Mouse (Mus musculus) ES-Bruce4 (cell line): ENCODE results near the gene Rps18. TPM values are rescaled to one million over a fixed set of nuclear protein-coding genes. Genes with fewer than 3 reads are reported as not detected.

Source experiments
- H3K27ac ChIP-seq: 2 replicates; pipeline ENCODE4 v1.5.1; 2012; ENCODE audit warnings: low read length, inconsistent platforms; ENCODE audit not compliant: insufficient read depth
- H3K27me3 ChIP-seq: 2 replicates; pipeline ENCODE4 v1.6.1; 2012; ENCODE audit warnings: mild to moderate bottlenecking, low read length, inconsistent platforms; ENCODE audit not compliant: control insufficient read depth, poor library complexity, insufficient read depth, severe bottlenecking
- H3K36me3 ChIP-seq: 2 replicates; pipeline ENCODE4 v1.6.1; 2012; ENCODE audit warnings: inconsistent platforms, mild to moderate bottlenecking, low read length, moderate library complexity; ENCODE audit not compliant: control insufficient read depth, poor library complexity, insufficient read depth, severe bottlenecking
- H3K4me1 ChIP-seq: one replicate; pipeline ENCODE4 v1.8.1; 2011; ENCODE audit warnings: low read length; ENCODE audit not compliant: control insufficient read depth, insufficient read depth
- H3K4me3 ChIP-seq: 2 replicates; pipeline ENCODE4 v1.5.1; 2011; ENCODE audit warnings: low read depth, mild to moderate bottlenecking, low read length
- H3K9ac ChIP-seq: 2 replicates; pipeline ENCODE4 v1.6.1; 2012; ENCODE audit warnings: low read depth, mild to moderate bottlenecking, inconsistent platforms; ENCODE audit not compliant: poor library complexity, severe bottlenecking
- H3K9me3 ChIP-seq: replicated peaks from 2 replicates; pipeline ENCODE4 v1.6.1; 2012; ENCODE audit warnings: mild to moderate bottlenecking, low read length, inconsistent platforms; ENCODE audit not compliant: control insufficient read depth, poor library complexity, insufficient read depth, severe bottlenecking
- CTCF ChIP-seq: IDR thresholded peaks from one replicate; pipeline ENCODE4 v1.8.1; 2011; ENCODE audit warnings: low read depth, low read length
- EP300 ChIP-seq: IDR thresholded peaks from 2 replicates; pipeline ENCODE4 v1.6.1; 2011; ENCODE audit warnings: low read depth, low read length; ENCODE audit not compliant: insufficient read depth
- POLR2A ChIP-seq: IDR thresholded peaks from one replicate; pipeline ENCODE4 v1.8.1; 2011; ENCODE audit warnings: low read length; ENCODE audit not compliant: insufficient read depth
- polyA plus RNA-seq: library from polyadenylated mRNA; stranded (reverse); fragments of >200 nt; gene quantifications from 2 replicates; pipeline ENCODE4 v1.2.4, GENCODE M21; 2011; ENCODE audit warnings: low read depth; ENCODE audit not compliant: missing spikeins, insufficient read depth, insufficient read length

Rps18 gene
- polyA plus RNA-seq, 1 experiment, result 2,174 TPM

DNA sequence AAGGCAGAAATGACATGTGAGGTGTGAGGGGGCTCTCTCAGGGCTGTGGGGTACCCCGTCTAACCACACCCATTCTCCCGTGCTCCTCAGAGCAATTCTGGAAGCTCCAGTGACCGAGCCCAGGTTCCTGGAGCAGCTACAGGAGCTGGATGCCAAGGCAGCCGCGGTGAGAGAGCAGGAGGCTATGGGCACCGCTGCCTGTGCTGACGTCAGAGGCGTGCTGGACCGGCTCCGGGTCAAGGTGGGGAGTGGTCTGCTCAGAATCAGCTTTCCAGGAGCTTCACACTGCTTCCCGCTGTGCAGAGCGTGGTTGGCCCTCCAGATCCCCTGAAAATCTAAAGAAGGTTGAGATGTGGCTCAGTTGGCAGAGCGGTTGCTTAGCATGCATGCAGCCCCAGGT lies 3.3 kb upstream of the Rps18 start:
- Histone ChIP-seq H3K36me3 (peaks cover 11% of the 10 kb centered on the region), H3K9ac (no peak overlapping the region), H3K27ac (no peak overlapping the region), H3K9me3 (no peaks in the 10 kb centered on the region), H3K27me3 (no peaks in the 10 kb centered on the region), H3K4me3 (no peak overlapping the region), H3K4me1 (no peaks in the 10 kb centered on the region)
- TF ChIP-seq CTCF, result no peak
- TF ChIP-seq EP300, result no peak
- no peak for TF ChIP-seq POLR2A

DNA sequence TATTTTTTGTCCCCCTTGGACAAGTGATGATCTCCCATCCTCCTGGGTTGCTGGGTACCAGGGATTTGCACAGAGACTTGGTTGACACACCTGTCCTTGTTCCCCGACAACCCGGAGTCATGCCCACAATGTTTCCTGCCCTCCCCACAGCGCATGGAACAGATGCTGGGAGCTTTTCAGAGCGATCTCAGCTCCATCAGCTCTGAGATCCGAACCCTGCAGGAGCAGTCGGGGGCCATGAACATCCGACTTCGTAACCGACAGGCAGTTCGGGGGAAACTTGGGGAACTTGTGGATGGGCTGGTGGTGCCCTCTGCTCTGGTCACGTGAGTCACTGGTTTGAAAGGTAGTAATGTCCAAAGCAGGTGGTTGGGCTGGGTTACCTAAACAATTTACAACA lies 2.6 kb upstream of the Rps18 start:
- Histone ChIP-seq H3K4me1 (no peaks in the 10 kb centered on the region), H3K9me3 (no peaks in the 10 kb centered on the region), H3K4me3 (no peak overlapping the region), H3K9ac (no peak overlapping the region), H3K36me3 (peaks cover 17% of the 10 kb centered on the region), H3K27me3 (no peaks in the 10 kb centered on the region), H3K27ac (no peak overlapping the region)
- TF ChIP-seq EP300 (no peak), POLR2A (no peak), CTCF (no peak)

GRCm38 (mm10) chr17:33957493-33957892 lies 1.7 kb upstream of the Rps18 start:
- H3K27ac ChIP-seq, result no peak overlapping the region
- no peaks in the 10 kb centered on the region for H3K27me3 ChIP-seq
- H3K4me3 ChIP-seq, result no peak overlapping the region
- H3K9ac ChIP-seq, result no peak overlapping the region
- H3K4me1 ChIP-seq, result no peaks in the 10 kb centered on the region
- TF ChIP-seq CTCF (no peak), EP300 (no peak), POLR2A (no peak)
- H3K9me3 ChIP-seq, result no peaks in the 10 kb centered on the region
- peaks cover 27% of the 10 kb centered on the region for H3K36me3 ChIP-seq

DNA sequence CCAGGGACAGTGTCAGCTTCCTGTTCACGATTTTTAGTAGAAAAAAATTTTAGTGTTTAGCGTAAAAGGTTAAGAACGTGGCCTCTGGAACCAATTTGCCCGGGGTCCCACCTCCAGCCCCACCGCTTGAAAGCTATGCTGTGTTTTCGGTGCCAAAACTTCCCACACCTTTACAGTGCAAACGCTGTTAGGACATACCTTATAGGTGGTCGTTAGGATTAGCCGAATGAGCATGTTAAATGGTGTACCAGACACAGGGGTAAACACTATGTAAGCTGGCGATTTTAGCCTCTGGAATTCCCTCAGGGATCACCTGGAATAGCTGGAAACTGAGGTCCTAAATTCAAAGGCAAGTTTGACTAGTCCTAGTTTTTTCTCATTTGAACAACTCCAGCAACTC lies 535 bp upstream of the Rps18 start:
- no peaks in the 10 kb centered on the region for H3K9me3 ChIP-seq
- peak overlapping the region; percentile 85 for H3K4me3 ChIP-seq
- no peak overlapping the region for H3K27ac ChIP-seq
- H3K4me1 ChIP-seq, result no peaks in the 10 kb centered on the region
- H3K36me3 ChIP-seq, result peaks cover 34% of the 10 kb centered on the region
- H3K9ac ChIP-seq, result peak overlapping the region; percentile 65
- TF ChIP-seq EP300 (no peak), POLR2A (no peak), CTCF (no peak)
- H3K27me3 ChIP-seq, result no peaks in the 10 kb centered on the region

- H3K4me1 ChIP-seq, result no peaks in the 10 kb centered on the region
- no peaks in the 10 kb centered on the region for H3K9me3 ChIP-seq
Measured at GRCm38 (mm10) chr17:33954646-33955554, 901 bp downstream of the Rps18 start.

DNA sequence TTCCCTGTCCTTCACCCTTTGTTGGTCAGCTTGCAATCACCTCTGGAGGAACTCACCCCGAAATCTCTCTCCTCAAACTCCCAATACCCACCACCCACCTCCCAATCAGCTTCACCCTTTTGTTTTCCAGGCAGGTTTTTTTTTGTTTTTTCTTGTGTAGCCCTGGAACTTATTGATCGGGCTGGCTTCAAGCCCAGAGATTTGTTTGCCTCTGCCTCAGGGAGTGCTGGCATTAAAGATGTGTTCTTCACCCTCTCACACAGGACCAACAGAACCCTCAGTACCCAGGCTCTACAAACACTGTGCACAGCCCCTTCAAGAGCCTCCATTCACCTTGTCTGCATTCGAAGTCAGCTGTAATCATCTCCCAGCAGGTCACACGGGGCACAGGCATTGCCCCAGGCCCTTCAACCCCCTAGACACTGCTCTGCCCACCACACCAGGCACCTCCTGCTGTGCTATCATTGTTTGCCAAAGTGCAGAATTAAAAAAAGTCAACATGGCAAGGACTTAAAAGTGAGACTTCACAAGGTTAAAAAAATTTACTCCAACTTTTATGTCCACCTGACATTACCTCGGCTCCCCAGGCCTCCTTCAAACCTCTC lies 1.7 kb downstream of the Rps18 start:
- peak overlapping the region; percentile 87 for H3K4me3 ChIP-seq
- H3K4me1 ChIP-seq, result no peaks in the 10 kb centered on the region
- peak overlapping the region; percentile 88 for H3K9ac ChIP-seq
- H3K36me3 ChIP-seq, result peaks cover 38% of the 10 kb centered on the region
- H3K27me3 ChIP-seq, result no peaks in the 10 kb centered on the region
- TF ChIP-seq POLR2A, result no peak
- peak overlapping the region; percentile 56 for H3K27ac ChIP-seq
- H3K9me3 ChIP-seq, result no peaks in the 10 kb centered on the region

More at GRCm38 (mm10) chr17:33954646-33955554, 901 bp downstream of the Rps18 start:
- TF ChIP-seq CTCF, result no peak
- TF ChIP-seq EP300, result no peak
- TF ChIP-seq POLR2A, result no peak
- Histone ChIP-seq H3K27ac (peak overlapping the region; percentile 56), H3K9ac (peak overlapping the region; percentile 88), H3K36me3 (peaks cover 34% of the 10 kb centered on the region), H3K27me3 (no peaks in the 10 kb centered on the region), H3K4me3 (peak overlapping the region; percentile 87)
